Mouse (Mus musculus): ENCODE data around the gene Gm17469. TPM values are rescaled to one million over a fixed set of nuclear protein-coding genes. Genes with fewer than 3 reads are reported as not detected.
"Not testable (repeated sequence)": the region's sequence is repeated elsewhere in the genome, so short reads cannot be mapped to it uniquely, and the experiment has no call there.

Gm17469 gene
- not detected in 2 replicates for polyA plus RNA-seq (2012; rRNA removed)

DNA sequence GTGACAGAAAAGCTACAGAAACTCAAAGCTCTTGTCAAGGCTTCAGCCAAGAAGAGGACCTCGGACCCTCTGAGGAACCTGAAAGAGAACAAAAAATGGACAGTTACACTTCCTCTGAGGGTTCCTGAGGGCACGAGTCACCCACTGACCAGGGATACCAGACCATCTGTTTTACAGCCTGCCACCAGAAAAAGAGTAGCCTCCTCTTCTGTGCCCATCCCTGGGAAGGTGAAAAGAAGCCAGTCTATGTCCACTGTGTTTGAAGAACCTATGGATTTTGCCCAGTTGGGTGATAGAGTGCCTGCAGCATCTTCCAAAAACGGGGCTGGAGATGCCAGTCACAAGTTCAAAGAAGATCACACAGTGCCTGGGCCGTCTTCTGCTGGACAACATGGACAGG is at the start of gene Gm17469:
Gene Gm17469, plus strand, starts transcription at position 301 of the 400 bp plus-strand sequence.
- not testable (repeated sequence) for H3K36me3 ChIP-seq (ENCODE audit: control insufficient read depth, insufficient read depth, low read length); DNase-seq (ENCODE audit: low read depth in 1 of 2, low spot score in 2 of 2); H3K4me1 ChIP-seq (ENCODE audit: control insufficient read depth, insufficient read depth, insufficient read length); H3K27ac ChIP-seq (ENCODE audit: insufficient read depth, low read length); H3K4me3 ChIP-seq (ENCODE audit: extremely low read depth, insufficient read depth, insufficient read length); H3K27me3 ChIP-seq (ENCODE audit: control insufficient read depth, insufficient read depth, low read length)
- WGBS: no CpG with 5 or more reads among the region's 4 CpGs

Other genes with a start within 250 kb of the Gm17469 start
- gene Gm17584, start 129.3 kb upstream of the Gm17469 start, polyA plus RNA-seq (2012; rRNA removed): not detected in 2 replicates

All from spleen, adult 2 months (tissue).